Mouse (Mus musculus): Measurements from ENCODE around the gene Dnajb4. TPM values are rescaled to one million over a fixed set of nuclear protein-coding genes. Genes with fewer than 3 reads are reported as not detected.
"Not testable (repeated sequence)": the region's sequence is repeated elsewhere in the genome, so short reads cannot be mapped to it uniquely, and the experiment has no call there.

Gene Dnajb4
- polyA plus RNA-seq, 1 experiment from 2014 or later: 20.1 TPM

GRCm38 (mm10) chr3:152203411-152203810 lies 6.7 kb downstream of the Dnajb4 start:
- no peaks in the 10 kb centered on the region for H3K9me3 ChIP-seq (replicated peaks)
- WGBS: 91% methylated on average over 6 of the region's 6 CpGs
- H3K36me3 ChIP-seq: peaks cover 14% of the 10 kb centered on the region
- DNase-seq (ENCODE audit: low spot score): no peak
- no peak overlapping the region for H3K27ac ChIP-seq (replicated peaks)
- H3K4me1 ChIP-seq: peaks cover 2% of the 10 kb centered on the region
- no peaks in the 10 kb centered on the region for H3K27me3 ChIP-seq (ENCODE audit: low read depth, poor library complexity, severe bottlenecking)
- no peak overlapping the region for H3K4me3 ChIP-seq

- no peak for DNase-seq (ENCODE audit: low spot score)
- no peaks in the 10 kb centered on the region for H3K9me3 ChIP-seq (replicated peaks)
- H3K27me3 ChIP-seq (ENCODE audit: low read depth, poor library complexity, severe bottlenecking): no peaks in the 10 kb centered on the region
- H3K4me1 ChIP-seq: no peaks in the 10 kb centered on the region
- H3K27ac ChIP-seq (replicated peaks): no peak overlapping the region
- H3K36me3 ChIP-seq: peaks cover 13% of the 10 kb centered on the region
- H3K4me3 ChIP-seq: no peak overlapping the region
Observed at GRCm38 (mm10) chr3:152202942-152203341, 7.2 kb downstream of the Dnajb4 start.

GRCm38 (mm10) chr3:152201651-152202050 lies 8.5 kb downstream of the Dnajb4 start:
- Histone ChIP-seq H3K27ac (replicated peaks) (no peak overlapping the region), H3K4me3 (no peak overlapping the region), H3K9me3 (replicated peaks) (no peaks in the 10 kb centered on the region), H3K27me3 (ENCODE audit: low read depth, poor library complexity, severe bottlenecking) (0 out of 2 replicates have a peak, but pooled peaks cover 3% of the 10 kb centered on the region), H3K36me3 (peaks cover 2% of the 10 kb centered on the region; the same call in 1 of the 2 replicates), H3K4me1 (no peaks in the 10 kb centered on the region)
- 82% methylated on average over 2 of the region's 2 CpGs for WGBS
- no peak for DNase-seq (ENCODE audit: low spot score)

GRCm38 (mm10) chr3:152201181-152201580 lies 8.9 kb downstream of the Dnajb4 start:
- H3K4me1 ChIP-seq: no peaks in the 10 kb centered on the region
- H3K27ac ChIP-seq (replicated peaks): no peak overlapping the region
- H3K9me3 ChIP-seq (replicated peaks): no peaks in the 10 kb centered on the region
- H3K4me3 ChIP-seq: no peak overlapping the region
- no peak for DNase-seq (ENCODE audit: low spot score)
- no peaks in the 10 kb centered on the region for H3K36me3 ChIP-seq
- H3K27me3 ChIP-seq (ENCODE audit: low read depth, poor library complexity, severe bottlenecking): 0 out of 2 replicates have a peak, but pooled peaks cover 5% of the 10 kb centered on the region
- WGBS: 90% methylated on average over 3 of the region's 3 CpGs

- H3K4me3 ChIP-seq: no peak overlapping the region
- H3K9me3 ChIP-seq (replicated peaks): no peaks in the 10 kb centered on the region
- H3K36me3 ChIP-seq: no peaks in the 10 kb centered on the region
- WGBS: 64% methylated on average over 3 of the region's 3 CpGs
- DNase-seq (ENCODE audit: low spot score): no peak
- H3K27ac ChIP-seq (replicated peaks): no peak overlapping the region
- H3K4me1 ChIP-seq: no peaks in the 10 kb centered on the region
- H3K27me3 ChIP-seq (ENCODE audit: low read depth, poor library complexity, severe bottlenecking): peaks cover 5% of the 10 kb centered on the region; the same call in 1 of the 2 replicates
Observed at GRCm38 (mm10) chr3:152199125-152199524, 11.0 kb downstream of the Dnajb4 start.

GRCm38 (mm10) chr3:152197246-152197645 lies 12.9 kb downstream of the Dnajb4 start:
- H3K4me1 ChIP-seq: peaks cover 15% of the 10 kb centered on the region
- WGBS: 48% methylated on average over 2 of the region's 2 CpGs
- not testable (repeated sequence) for DNase-seq (ENCODE audit: low spot score); H3K27me3 ChIP-seq (ENCODE audit: low read depth, poor library complexity, severe bottlenecking); H3K27ac ChIP-seq (replicated peaks); H3K36me3 ChIP-seq; H3K9me3 ChIP-seq (replicated peaks); H3K4me3 ChIP-seq

GRCm38 (mm10) chr3:152193635-152194097 lies 16.4 kb downstream of the Dnajb4 start:
- H3K27me3 ChIP-seq (ENCODE audit: low read depth, poor library complexity, severe bottlenecking): peaks cover 5% of the 10 kb centered on the region; the same call in 1 of the 2 replicates
- peak overlapping the region; percentile 57 for H3K27ac ChIP-seq (replicated peaks)
- peak overlapping the region; percentile 52 for H3K4me3 ChIP-seq
- peaks cover 25% of the 10 kb centered on the region for H3K4me1 ChIP-seq
- no peaks in the 10 kb centered on the region for H3K36me3 ChIP-seq
- H3K9me3 ChIP-seq (replicated peaks): no peaks in the 10 kb centered on the region
- peak; percentile 79 for DNase-seq (ENCODE audit: low spot score)
- 1% methylated on average over 17 of the region's 17 CpGs for WGBS

GRCm38 (mm10) chr3:152193177-152193576 lies 16.9 kb downstream of the Dnajb4 start:
- H3K27me3 ChIP-seq (ENCODE audit: low read depth, poor library complexity, severe bottlenecking): peaks cover 5% of the 10 kb centered on the region; the same call in 1 of the 2 replicates
- peak overlapping the region; percentile 52 for H3K4me3 ChIP-seq
- peaks cover 25% of the 10 kb centered on the region for H3K4me1 ChIP-seq
- H3K36me3 ChIP-seq: no peaks in the 10 kb centered on the region
- H3K27ac ChIP-seq (replicated peaks): peak overlapping the region; percentile 57
- H3K9me3 ChIP-seq (replicated peaks): no peaks in the 10 kb centered on the region
- DNase-seq (ENCODE audit: low spot score): no peak
- 28% methylated on average over 7 of the region's 7 CpGs for WGBS

- 67% methylated on average over 11 of the region's 11 CpGs for WGBS
- H3K4me3 ChIP-seq: peak overlapping the region; percentile 52
- H3K27ac ChIP-seq (replicated peaks): 0 out of 2 replicates have a peak overlapping the region, but pooled peaks have one; percentile 23
- peaks cover 25% of the 10 kb centered on the region for H3K4me1 ChIP-seq
- peaks cover 5% of the 10 kb centered on the region; the same call in 1 of the 2 replicates for H3K27me3 ChIP-seq (ENCODE audit: low read depth, poor library complexity, severe bottlenecking)
- no peaks in the 10 kb centered on the region for H3K9me3 ChIP-seq (replicated peaks)
- no peak for DNase-seq (ENCODE audit: low spot score)
- no peaks in the 10 kb centered on the region for H3K36me3 ChIP-seq
Observed at GRCm38 (mm10) chr3:152192238-152192931, 17.7 kb downstream of the Dnajb4 start.

GRCm38 (mm10) chr3:152191791-152192237 lies 18.3 kb downstream of the Dnajb4 start:
- H3K36me3 ChIP-seq: no peaks in the 10 kb centered on the region
- H3K4me1 ChIP-seq: peaks cover 25% of the 10 kb centered on the region
- 56% methylated on average over 6 of the region's 6 CpGs for WGBS
- H3K27ac ChIP-seq (replicated peaks): 0 out of 2 replicates have a peak overlapping the region, but pooled peaks have one; percentile 23
- H3K9me3 ChIP-seq (replicated peaks): no peaks in the 10 kb centered on the region
- peak overlapping the region; percentile 52 for H3K4me3 ChIP-seq
- H3K27me3 ChIP-seq (ENCODE audit: low read depth, poor library complexity, severe bottlenecking): peaks cover 4% of the 10 kb centered on the region; the same call in 1 of the 2 replicates
- DNase-seq (ENCODE audit: low spot score): no peak

- 85% methylated on average over 9 of the region's 9 CpGs for WGBS
Observed at GRCm38 (mm10) chr3:152190679-152191477, 19.2 kb downstream of the Dnajb4 start.

GRCm38 (mm10) chr3:152189306-152189705 lies 20.8 kb downstream of the Dnajb4 start:
- 85% methylated on average over 4 of the region's 4 CpGs for WGBS
- H3K27ac ChIP-seq (replicated peaks): no peak overlapping the region
- H3K36me3 ChIP-seq: peaks cover 7% of the 10 kb centered on the region
- peaks cover 25% of the 10 kb centered on the region for H3K4me1 ChIP-seq
- no peak overlapping the region for H3K4me3 ChIP-seq
- no peak for DNase-seq (ENCODE audit: low spot score)
- no peaks in the 10 kb centered on the region for H3K9me3 ChIP-seq (replicated peaks)
- no peaks in the 10 kb centered on the region; the same call in 1 of the 2 replicates for H3K27me3 ChIP-seq (ENCODE audit: low read depth, poor library complexity, severe bottlenecking)

More at GRCm38 (mm10) chr3:152190679-152191477, 19.2 kb downstream of the Dnajb4 start:
- Histone ChIP-seq H3K36me3 (peaks cover 4% of the 10 kb centered on the region), H3K27ac (replicated peaks) (no peak overlapping the region), H3K27me3 (ENCODE audit: low read depth, poor library complexity, severe bottlenecking) (no peaks in the 10 kb centered on the region; the same call in 1 of the 2 replicates), H3K9me3 (replicated peaks) (no peaks in the 10 kb centered on the region), H3K4me1 (peaks cover 25% of the 10 kb centered on the region), H3K4me3 (no peak overlapping the region)
- no peak for DNase-seq (ENCODE audit: low spot score)

Data from midbrain, embryonic 10.5 days (tissue).